Mouse (Mus musculus): ENCODE measurements around the gene Gdpd5. TPM values are rescaled to one million over a fixed set of nuclear protein-coding genes. Genes with fewer than 3 reads are reported as not detected.
A peak's percentile ranks its signal among the peaks of the same experiment; 100 is the strongest.

Gene Gdpd5
- total and polyA plus RNA-seq, 2 experiments from 2014 or later: 26.7 to 40.5 TPM

DNA sequence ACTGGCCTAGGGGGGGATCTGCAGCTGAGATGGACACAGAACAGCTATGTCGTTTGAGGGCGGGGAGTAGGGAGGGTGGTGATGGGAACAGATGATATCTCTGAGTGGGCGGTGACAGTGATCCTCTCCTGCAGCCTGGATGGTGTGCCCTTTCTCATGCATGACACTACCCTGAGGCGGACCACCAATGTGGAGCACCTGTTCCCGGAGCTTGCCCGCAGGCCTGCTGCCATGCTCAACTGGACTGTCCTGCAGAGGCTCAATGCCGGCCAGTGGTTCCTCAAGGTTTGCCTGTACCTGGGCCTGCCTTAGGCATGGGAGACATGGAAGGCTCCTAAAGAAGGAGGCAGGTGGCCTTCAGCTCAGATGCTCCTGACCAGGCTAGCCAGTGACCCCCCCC, 71.6 kb downstream of the Gdpd5 start:
- H3K27me3 ChIP-seq (ENCODE audit: insufficient read depth, low read length): no peaks in the 10 kb centered on the region
- H3K4me2 ChIP-seq (ENCODE audit: low read depth, low read length): no peak overlapping the region
- WGBS: 84% methylated on average over 7 of the region's 7 CpGs
- H3K27ac ChIP-seq: no peak overlapping the region
- ATAC-seq (no peak), DNase-seq (ENCODE audit: low spot score) (no peak)
- H3K4me1 ChIP-seq (ENCODE audit: insufficient read depth, low read length): no peaks in the 10 kb centered on the region
- no peak overlapping the region for H3K4me3 ChIP-seq (ENCODE audit: low read length)
- H3K9me3 ChIP-seq (ENCODE audit: low read length): no peaks in the 10 kb centered on the region
- 0 out of 2 replicates have a peak, but pooled peaks cover 4% of the 10 kb centered on the region for H3K36me3 ChIP-seq (ENCODE audit: insufficient read depth, low read length)
- no peak for TF ChIP-seq CTCF (IDR thresholded peaks at IDR 0.05; ENCODE audit: low read depth)
- H3K9ac ChIP-seq (replicated peaks; ENCODE audit: low read length): no peak overlapping the region

DNA sequence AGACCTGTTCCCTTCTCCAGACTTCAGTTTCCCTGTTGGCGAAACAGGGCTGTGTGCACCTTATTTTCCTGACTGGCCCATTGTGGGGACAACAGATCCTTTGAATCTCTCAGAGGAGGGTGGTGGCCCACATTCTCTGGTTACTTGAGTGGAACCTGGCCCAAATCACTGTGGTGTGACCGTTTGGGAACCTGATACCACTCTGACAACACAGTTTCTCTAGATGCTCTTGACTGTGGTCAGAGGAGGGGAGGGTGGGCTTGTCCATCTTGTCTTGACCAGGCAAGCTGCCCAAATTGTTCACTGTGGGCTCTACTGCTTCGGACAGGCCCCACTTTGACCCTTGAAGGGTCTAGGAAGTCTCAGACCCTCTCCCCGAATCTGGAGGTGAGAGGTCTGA, 72.8 kb downstream of the Gdpd5 start:
- H3K9ac ChIP-seq (replicated peaks; ENCODE audit: low read length): no peak overlapping the region
- no peak overlapping the region for H3K27ac ChIP-seq
- H3K9me3 ChIP-seq (ENCODE audit: low read length): no peaks in the 10 kb centered on the region
- ATAC-seq (no peak), DNase-seq (ENCODE audit: low spot score) (no peak)
- WGBS: 74% methylated on average over 4 of the region's 4 CpGs
- no peak for TF ChIP-seq CTCF (IDR thresholded peaks at IDR 0.05; ENCODE audit: low read depth)
- H3K27me3 ChIP-seq (ENCODE audit: insufficient read depth, low read length): no peaks in the 10 kb centered on the region
- H3K36me3 ChIP-seq (ENCODE audit: insufficient read depth, low read length): 0 out of 2 replicates have a peak, but pooled peaks cover 4% of the 10 kb centered on the region
- H3K4me2 ChIP-seq (ENCODE audit: low read depth, low read length): no peak overlapping the region
- no peak overlapping the region for H3K4me3 ChIP-seq (ENCODE audit: low read length)
- H3K4me1 ChIP-seq (ENCODE audit: insufficient read depth, low read length): no peaks in the 10 kb centered on the region

DNA sequence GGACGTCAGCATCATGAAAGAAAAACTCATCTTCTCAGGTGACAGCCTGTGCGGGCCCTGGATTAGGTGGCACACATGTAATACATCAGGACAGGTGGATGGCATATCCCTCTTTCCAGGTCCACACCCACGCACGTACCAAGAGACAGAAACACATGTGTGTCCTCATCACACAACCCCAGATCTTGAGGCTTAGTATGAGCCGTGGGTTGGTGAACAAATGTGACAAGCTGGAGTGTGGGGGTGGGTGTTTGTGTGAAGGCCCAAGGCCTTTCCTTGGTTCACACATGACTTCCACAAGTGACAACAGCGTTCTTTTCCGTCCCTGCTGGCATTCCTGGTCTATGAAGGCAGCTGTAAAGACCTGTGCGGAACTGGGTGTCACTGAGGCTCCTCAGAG, 77.6 kb downstream of the Gdpd5 start:
- no peak for DNase-seq (ENCODE audit: low spot score)
- Histone ChIP-seq H3K27me3 (ENCODE audit: insufficient read depth, low read length) (no peaks in the 10 kb centered on the region), H3K9me3 (ENCODE audit: low read length) (no peaks in the 10 kb centered on the region), H3K4me3 (ENCODE audit: low read length) (no peak overlapping the region), H3K4me2 (ENCODE audit: low read depth, low read length) (no peak overlapping the region), H3K36me3 (ENCODE audit: insufficient read depth, low read length) (peaks cover 8% of the 10 kb centered on the region; the same call in 1 of the 2 replicates), H3K27ac (no peak overlapping the region), H3K9ac (replicated peaks; ENCODE audit: low read length) (no peak overlapping the region), H3K4me1 (ENCODE audit: insufficient read depth, low read length) (no peaks in the 10 kb centered on the region)
- 91% methylated on average over 8 of the region's 8 CpGs for WGBS
- TF ChIP-seq CTCF (IDR thresholded peaks at IDR 0.05; ENCODE audit: low read depth): no peak
- no peak for ATAC-seq

DNA sequence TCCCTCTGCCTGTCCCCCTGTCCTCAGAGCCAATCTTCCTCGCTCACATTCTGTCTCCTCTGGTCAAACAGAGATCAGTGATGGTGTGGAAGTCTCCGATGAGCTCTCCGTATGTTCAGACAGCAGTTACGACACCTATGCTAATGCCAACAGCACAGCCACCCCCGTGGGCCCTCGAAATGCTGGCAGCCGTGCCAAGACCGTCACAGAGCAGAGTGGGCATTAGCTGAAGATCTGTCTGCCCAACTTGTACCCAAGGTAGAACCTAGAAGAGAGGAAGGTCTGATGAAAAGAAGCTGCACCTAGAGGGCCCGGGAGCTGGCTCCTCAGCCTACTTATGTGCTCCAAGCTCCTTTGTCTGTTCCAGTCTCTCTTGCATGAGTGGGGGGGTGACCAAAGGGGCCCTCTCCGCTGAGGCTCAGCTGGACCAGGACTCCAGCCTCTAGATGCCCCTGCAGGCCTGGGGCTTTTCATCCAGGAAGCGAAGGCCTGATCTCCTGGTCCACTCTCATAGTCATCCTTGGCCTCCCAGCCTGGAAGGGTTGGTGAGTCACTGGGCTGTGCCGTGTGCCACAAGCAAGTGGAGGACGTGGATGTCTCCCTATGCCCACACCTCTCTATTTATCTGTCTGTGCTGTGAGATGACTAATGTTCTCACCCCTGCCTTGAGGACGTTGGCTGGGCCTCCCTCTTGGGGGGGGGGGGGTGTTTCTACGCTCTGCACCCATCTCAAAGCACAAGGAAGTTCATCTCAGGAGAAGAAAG, 78.9 kb downstream of the Gdpd5 start:
- H3K27ac ChIP-seq: no peak overlapping the region
- no peaks in the 10 kb centered on the region for H3K9me3 ChIP-seq (ENCODE audit: low read length)
- ATAC-seq (no peak), DNase-seq (ENCODE audit: low spot score) (no peak)
- no peak overlapping the region for H3K4me3 ChIP-seq (ENCODE audit: low read length)
- H3K27me3 ChIP-seq (ENCODE audit: insufficient read depth, low read length): no peaks in the 10 kb centered on the region
- H3K4me1 ChIP-seq (ENCODE audit: insufficient read depth, low read length): no peaks in the 10 kb centered on the region
- H3K9ac ChIP-seq (replicated peaks; ENCODE audit: low read length): no peak overlapping the region
- WGBS: 87% methylated on average over 14 of the region's 15 CpGs
- peaks cover 8% of the 10 kb centered on the region; the same call in 1 of the 2 replicates for H3K36me3 ChIP-seq (ENCODE audit: insufficient read depth, low read length)
- no peak overlapping the region for H3K4me2 ChIP-seq (ENCODE audit: low read depth, low read length)
- TF ChIP-seq CTCF (IDR thresholded peaks at IDR 0.05; ENCODE audit: low read depth): no peak

DNA sequence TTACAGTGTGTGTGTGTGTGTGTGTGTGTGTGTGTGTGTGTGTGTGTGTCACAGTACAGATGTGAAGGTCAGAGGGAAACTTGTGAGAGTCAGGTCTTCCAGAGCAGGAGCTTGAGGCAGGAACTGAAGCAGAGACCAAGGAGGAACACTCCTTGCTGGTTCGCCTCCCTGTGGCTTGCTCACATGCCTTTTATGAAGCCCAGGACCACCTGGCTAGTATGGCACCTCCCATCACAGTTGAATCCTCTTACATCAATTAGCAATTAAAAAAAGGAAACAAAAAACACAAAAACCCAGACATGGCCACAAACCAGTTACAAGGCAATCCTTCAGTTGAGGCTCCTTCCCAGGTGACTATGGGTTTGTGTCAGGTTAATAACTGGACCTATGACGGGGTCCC, 81.9 kb downstream of the Gdpd5 start:
- Histone ChIP-seq H3K9ac (replicated peaks; ENCODE audit: low read length) (no peak overlapping the region), H3K27ac (no peak overlapping the region), H3K4me3 (ENCODE audit: low read length) (no peak overlapping the region), H3K27me3 (ENCODE audit: insufficient read depth, low read length) (no peaks in the 10 kb centered on the region), H3K4me1 (ENCODE audit: insufficient read depth, low read length) (peaks cover 21% of the 10 kb centered on the region), H3K36me3 (ENCODE audit: insufficient read depth, low read length) (peaks cover 5% of the 10 kb centered on the region; the same call in 1 of the 2 replicates), H3K9me3 (ENCODE audit: low read length) (no peaks in the 10 kb centered on the region), H3K4me2 (ENCODE audit: low read depth, low read length) (no peak overlapping the region)
- ATAC-seq (no peak), DNase-seq (ENCODE audit: low spot score) (no peak)
- 91% methylated on average over 2 of the region's 2 CpGs for WGBS
- TF ChIP-seq CTCF (IDR thresholded peaks at IDR 0.05; ENCODE audit: low read depth): no peak

DNA sequence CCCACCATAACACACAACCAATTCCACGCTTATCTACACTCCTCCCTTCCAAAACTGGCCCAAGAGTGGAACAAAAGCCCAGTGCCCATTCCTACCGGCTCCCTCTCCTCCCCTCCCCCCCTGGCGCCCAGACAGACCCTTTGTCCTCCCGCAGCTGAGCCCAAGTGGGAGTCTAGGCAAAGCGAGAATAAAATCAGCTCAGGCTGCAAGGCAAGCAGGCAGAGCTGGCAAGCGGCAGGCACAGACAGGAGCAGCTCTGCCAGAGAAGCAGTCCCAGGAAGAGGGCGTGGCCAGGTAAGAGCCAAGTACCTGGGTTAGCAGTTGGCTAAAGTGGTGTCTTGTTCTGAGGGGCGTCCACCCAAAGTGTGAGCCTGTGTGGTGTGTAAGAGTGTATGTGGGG, 84.6 kb downstream of the Gdpd5 start, which contains the start of gene Klhl35:
Klhl35 (plus strand) TSS at position 194 of the 400 bp plus-strand sequence.
- H3K4me1 ChIP-seq (ENCODE audit: insufficient read depth, low read length): peaks cover 26% of the 10 kb centered on the region
- ATAC-seq (no peak), DNase-seq (ENCODE audit: low spot score) (peak; percentile 62)
- peaks cover 5% of the 10 kb centered on the region; the same call in 1 of the 2 replicates for H3K36me3 ChIP-seq (ENCODE audit: insufficient read depth, low read length)
- H3K9ac ChIP-seq (replicated peaks; ENCODE audit: low read length): peak within 1 kb of the TSS; percentile 13; the same call in 1 of the 2 replicates
- WGBS: 12% methylated on average over 8 of the region's 8 CpGs
- TF ChIP-seq CTCF (IDR thresholded peaks at IDR 0.05; ENCODE audit: low read depth): no peak
- no peaks in the 10 kb centered on the region for H3K9me3 ChIP-seq (ENCODE audit: low read length)
- H3K27me3 ChIP-seq (ENCODE audit: insufficient read depth, low read length): no peaks in the 10 kb centered on the region
- no peak within 1 kb of the TSS for H3K4me3 ChIP-seq (ENCODE audit: low read length)
- H3K27ac ChIP-seq: peak within 1 kb of the TSS; percentile 48; the same call in 1 of the 2 replicates
- peak within 1 kb of the TSS; percentile 37; the same call in 1 of the 2 replicates for H3K4me2 ChIP-seq (ENCODE audit: low read depth, low read length)

DNA sequence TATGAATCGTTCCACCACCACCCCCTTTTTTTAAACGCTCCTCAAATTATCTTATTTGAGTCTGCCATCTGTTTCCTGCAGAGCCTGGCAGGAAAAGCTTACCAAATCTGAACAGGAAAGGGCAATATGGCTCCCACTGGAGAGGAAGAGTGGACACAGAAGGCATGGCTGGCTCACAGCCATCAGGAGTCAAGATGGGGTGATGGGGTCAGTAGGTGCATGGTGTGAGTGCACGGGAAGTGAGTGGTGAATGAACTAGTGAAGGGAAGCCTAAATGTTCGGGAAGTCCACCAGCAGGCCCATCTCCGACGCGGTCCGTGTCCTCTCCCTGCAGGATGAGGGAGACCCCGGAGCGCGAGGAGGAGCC, 86.7 kb downstream of the Gdpd5 start:
- no peaks in the 10 kb centered on the region for H3K9me3 ChIP-seq (ENCODE audit: low read length)
- no peaks in the 10 kb centered on the region for H3K36me3 ChIP-seq (ENCODE audit: insufficient read depth, low read length)
- H3K4me1 ChIP-seq (ENCODE audit: insufficient read depth, low read length): peaks cover 26% of the 10 kb centered on the region
- peak overlapping the region; percentile 92 for H3K27ac ChIP-seq
- peak overlapping the region; percentile 65 for H3K9ac ChIP-seq (replicated peaks; ENCODE audit: low read length)
- peak overlapping the region; percentile 67 for H3K4me2 ChIP-seq (ENCODE audit: low read depth, low read length)
- ATAC-seq (no peak), DNase-seq (ENCODE audit: low spot score) (peak; percentile 61)
- H3K27me3 ChIP-seq (ENCODE audit: insufficient read depth, low read length): no peaks in the 10 kb centered on the region
- peak overlapping the region; percentile 46 for H3K4me3 ChIP-seq (ENCODE audit: low read length)
- WGBS: 11% methylated on average over 11 of the region's 11 CpGs
- no peak for TF ChIP-seq CTCF (IDR thresholded peaks at IDR 0.05; ENCODE audit: low read depth)

Measured in hindbrain, postnatal 0 days (tissue).